Mouse (Mus musculus) limb, embryonic 10.5 days (tissue): ENCODE data around the gene Pdcd7. TPM values are rescaled to one million over a fixed set of nuclear protein-coding genes. Genes with fewer than 3 reads are reported as not detected.

Experiments
- polyA plus RNA-seq: library from polyadenylated mRNA; unstranded; fragments of >200 nt; fragmentation: Nextera tagmentation; extraction: Ambion mirVana; gene quantifications from 2 replicates; pipeline ENCODE4 v1.2.1, GENCODE M21; 2016

Gene Pdcd7
- polyA plus RNA-seq, 1 experiment from 2014 or later = 11.9 TPM

Other genes starting within 250 kb of the Pdcd7 start
- gene Igdcc4, start 244.6 kb upstream of the Pdcd7 start, polyA plus RNA-seq = 11.1 and 11.2 TPM in 2 replicates
- 230 and 420 TPM in 2 replicates for gene Igdcc3, start 204.9 kb upstream of the Pdcd7 start, polyA plus RNA-seq
- gene Parp16, start 150.8 kb upstream of the Pdcd7 start, polyA plus RNA-seq = 8.7 and 9.0 TPM in 2 replicates
- 0.05 and 0.06 TPM in 2 replicates for gene Cilp, start 80.9 kb upstream of the Pdcd7 start, polyA plus RNA-seq
- 45.5 and 52.7 TPM in 2 replicates for gene Clpx, start 51.8 kb upstream of the Pdcd7 start, polyA plus RNA-seq
- 0.30 and 0.38 TPM in 2 replicates for gene Ubap1l, start 14.9 kb downstream of the Pdcd7 start, polyA plus RNA-seq
- 0.83 and 1.0 TPM in 2 replicates for gene Kbtbd13, start 45.5 kb downstream of the Pdcd7 start, polyA plus RNA-seq
- gene Rasl12, start 52.4 kb downstream of the Pdcd7 start, polyA plus RNA-seq = 5.8 and 8.2 TPM in 2 replicates
- not detected in 2 replicates for gene Slc51b, start 76.9 kb downstream of the Pdcd7 start, polyA plus RNA-seq
- gene Mtfmt, start 89.7 kb downstream of the Pdcd7 start, polyA plus RNA-seq = 21.4 and 22.9 TPM in 2 replicates
- gene Spg21, start 114.8 kb downstream of the Pdcd7 start, polyA plus RNA-seq = 84.1 and 91.0 TPM in 2 replicates
- gene Ankdd1a, start 174.1 kb downstream of the Pdcd7 start, polyA plus RNA-seq = not detected in 2 replicates
- 10.0 and 13.0 TPM in 2 replicates for gene Plekho2, start 233.9 kb downstream of the Pdcd7 start, polyA plus RNA-seq
- 24.5 and 26.7 TPM in 2 replicates for gene Pif1, start 241.1 kb downstream of the Pdcd7 start, polyA plus RNA-seq